Mouse (Mus musculus) megakaryocyte, embryonic 14.5 days (primary cell): Measurements from ENCODE around the gene Flcn.

Source experiments
- FLI1 ChIP-seq: IDR thresholded peaks from 2 replicates; pipeline ENCODE4 v1.6.1; 2012; ENCODE audit warnings: low read length, inconsistent platforms, mixed read lengths
- GATA1 ChIP-seq: IDR thresholded peaks from 3 replicates; pipeline ENCODE4 v1.6.1; 2012; ENCODE audit warnings: mixed read lengths, low read length, inconsistent platforms, borderline replicate concordance

GRCm38 (mm10) chr11:59817916-59818315, 8.1 kb upstream of the Flcn start:
- TF ChIP-seq FLI1 (no peak), GATA1 (no peak)
